Mouse (Mus musculus): ENCODE results near the gene Gcn1l1.
"Not testable (repeated sequence)": the region's sequence is repeated elsewhere in the genome, so short reads cannot be mapped to it uniquely, and the experiment has no call there.

Gene Gcn1l1

GRCm38 (mm10) chr5:115564737-115565393 is at the start of gene Gcn1l1:
Gene Gcn1l1 (plus strand): TSS chr5:115565254.
- DNase-seq: peak; percentile 78

DNA sequence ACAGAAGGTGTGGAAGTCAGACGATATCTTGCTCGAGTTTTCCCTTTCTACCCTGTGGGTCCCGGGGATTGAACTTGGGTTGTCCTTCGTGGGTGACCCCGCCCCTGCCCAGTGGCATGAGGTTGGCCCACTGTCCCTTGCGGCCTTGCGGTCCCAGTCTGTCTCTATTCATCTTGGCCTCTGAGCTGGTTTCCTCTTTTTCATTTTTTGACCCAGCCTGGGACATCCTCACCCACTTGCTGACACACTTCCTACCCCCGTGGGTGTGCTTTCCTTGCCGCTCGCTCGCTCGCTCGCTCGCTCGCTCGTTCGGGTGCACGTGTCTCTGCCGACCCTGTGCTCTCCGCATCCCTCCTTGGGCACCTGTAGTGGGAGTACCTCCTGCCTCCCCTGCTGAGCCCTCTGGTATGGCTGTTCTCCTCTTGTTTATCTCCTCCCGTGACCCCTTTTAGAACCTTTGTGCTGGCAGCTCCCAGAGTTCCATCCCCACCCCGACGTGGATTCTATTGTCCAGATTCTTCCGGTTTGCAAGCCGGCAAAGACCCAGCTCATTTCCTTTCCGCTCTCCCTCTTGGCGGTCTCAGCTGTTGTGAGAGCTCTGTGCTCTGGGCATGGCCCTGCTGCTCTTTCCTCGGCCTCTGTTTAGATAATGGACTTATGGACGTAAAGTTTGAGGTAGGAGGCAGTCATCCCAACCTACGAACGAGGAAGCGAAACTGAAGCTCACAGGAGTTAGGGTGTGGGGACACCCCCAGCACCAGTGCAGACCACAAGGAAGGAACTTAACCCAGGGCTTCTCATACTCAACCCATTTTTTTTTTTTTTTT is 48.8 kb upstream of the Gcn1l1 start:
- DNase-seq: no peak

DNA sequence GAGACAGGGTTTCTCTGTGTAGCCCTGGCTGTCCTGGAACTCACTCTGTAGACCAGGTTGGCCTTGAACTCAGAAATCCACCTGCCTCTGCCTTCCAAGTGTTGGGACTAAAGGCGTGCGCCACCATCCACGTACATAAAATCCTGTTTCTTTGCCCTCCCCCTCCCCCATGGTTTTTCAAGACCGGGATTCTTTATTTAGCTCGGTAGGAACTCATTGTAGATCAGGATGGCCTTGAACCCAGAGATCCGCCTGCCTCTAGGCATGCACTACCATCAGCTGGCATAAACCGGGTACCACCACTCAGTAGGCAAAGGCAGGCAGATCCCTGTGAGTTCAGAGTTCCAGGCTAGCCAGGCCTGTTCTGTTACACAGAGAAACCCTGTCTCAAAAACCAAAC is 48.1 kb upstream of the Gcn1l1 start:
- DNase-seq: no peak

GRCm38 (mm10) chr5:115517501-115517900 is 47.6 kb upstream of the Gcn1l1 start:
- DNase-seq: no peak

DNA sequence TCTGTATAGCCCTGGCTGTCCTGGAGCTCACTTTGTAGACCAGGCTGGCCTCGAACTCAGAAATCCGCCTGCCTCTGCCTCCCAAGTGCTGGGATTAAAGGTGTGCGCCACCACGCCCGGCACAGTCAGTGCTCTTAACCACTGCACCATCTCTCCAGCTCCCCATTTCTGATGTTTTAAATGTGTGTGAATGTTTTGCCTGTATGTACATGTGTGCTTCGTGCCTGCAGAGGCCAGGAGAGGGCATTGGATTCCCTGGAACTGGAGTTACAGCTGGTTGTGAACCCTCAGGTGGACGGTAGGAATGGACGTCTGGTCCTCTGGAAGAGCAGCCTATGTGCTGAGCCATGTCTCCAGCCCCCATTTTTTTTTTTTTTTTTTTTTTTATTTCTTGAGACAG is 46.8 kb upstream of the Gcn1l1 start:
- not testable (repeated sequence) for DNase-seq

GRCm38 (mm10) chr5:115520325-115520869 is 44.7 kb upstream of the Gcn1l1 start:
- no peak for DNase-seq

DNA sequence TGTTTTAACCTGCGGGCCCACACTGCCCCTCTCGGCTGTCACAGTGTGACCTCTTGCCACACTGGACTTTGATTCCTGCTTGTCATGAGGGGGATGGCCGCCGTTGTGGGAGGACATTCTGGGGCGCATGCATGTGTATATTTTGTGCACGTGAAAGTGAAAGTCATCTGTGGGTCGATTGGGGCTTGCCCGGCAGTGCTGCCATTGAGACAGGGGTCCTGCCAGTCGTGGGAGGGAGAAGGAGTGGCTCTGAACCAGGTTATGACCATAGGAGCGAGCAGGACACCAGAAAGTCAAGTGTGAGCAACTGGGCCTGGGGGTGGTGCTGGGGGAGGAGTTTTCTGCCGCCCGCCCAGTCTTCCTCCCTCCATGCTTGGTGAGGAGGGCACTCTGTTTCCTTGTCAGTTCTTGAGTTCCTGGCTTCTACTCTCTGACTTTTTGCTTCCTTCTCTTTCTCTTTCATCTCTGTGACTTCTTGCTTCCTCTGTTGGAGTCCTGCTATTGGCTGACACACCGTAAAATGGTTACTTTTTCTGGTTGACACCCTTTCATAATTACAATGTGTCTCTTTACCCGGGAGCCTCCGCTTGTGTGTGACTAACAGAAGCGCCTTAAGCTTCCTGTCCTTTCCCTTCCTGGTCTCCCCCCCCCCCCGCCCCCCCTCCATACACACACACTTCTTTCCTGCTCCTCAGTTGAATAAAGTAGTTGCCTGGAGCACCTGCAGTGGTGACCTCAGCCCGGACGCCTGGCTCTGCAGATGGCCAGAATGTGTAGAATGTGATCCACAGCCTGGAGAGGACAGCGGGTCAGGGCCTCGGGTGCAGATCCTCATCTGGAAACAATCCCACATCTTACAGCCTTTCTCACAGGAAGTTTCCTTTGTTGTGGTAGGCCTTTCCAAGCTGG is 43.2 kb upstream of the Gcn1l1 start:
- DNase-seq: no peak

- DNase-seq: no peak
These were observed 42.5 kb upstream of the Gcn1l1 start for GRCm38 (mm10) chr5:115522531-115522930.

- no peak for DNase-seq
These were observed 42.0 kb upstream of the Gcn1l1 start for GRCm38 (mm10) chr5:115522981-115523499.

GRCm38 (mm10) chr5:115523971-115524370 is 41.1 kb upstream of the Gcn1l1 start:
- no peak for DNase-seq

- DNase-seq: no peak
These were observed 40.6 kb upstream of the Gcn1l1 start for GRCm38 (mm10) chr5:115524471-115524870.

GRCm38 (mm10) chr5:115525416-115525815 is 39.6 kb upstream of the Gcn1l1 start:
- DNase-seq: no peak

- DNase-seq: no peak
These were observed 39.1 kb upstream of the Gcn1l1 start for GRCm38 (mm10) chr5:115525943-115526342.

- DNase-seq: no peak
These were observed 38.4 kb upstream of the Gcn1l1 start for GRCm38 (mm10) chr5:115526456-115527202.

DNA sequence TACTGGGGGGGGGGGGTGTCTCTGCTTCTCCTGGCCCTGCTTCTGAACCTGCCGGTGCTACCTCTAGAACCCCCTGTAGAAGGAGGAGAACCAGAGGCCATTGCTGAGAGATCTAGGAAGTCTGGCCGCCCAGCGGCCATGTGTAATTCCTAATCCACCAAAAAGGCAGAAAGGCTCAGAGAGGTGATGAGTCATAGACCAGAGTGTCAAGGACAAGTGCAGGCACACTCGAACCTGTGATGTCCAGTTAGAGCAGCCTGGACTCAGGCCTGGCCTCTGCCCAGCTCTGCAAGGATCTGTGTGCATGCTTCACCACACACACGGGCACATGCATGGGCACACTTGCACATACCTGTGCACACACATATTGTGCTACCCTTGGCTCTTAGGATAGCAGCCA is 36.9 kb upstream of the Gcn1l1 start:
- DNase-seq: no peak

- no peak for DNase-seq
These were observed 35.7 kb upstream of the Gcn1l1 start for GRCm38 (mm10) chr5:115529364-115529741.

- no peak for DNase-seq
These were observed 35.2 kb upstream of the Gcn1l1 start for GRCm38 (mm10) chr5:115529742-115530446.

- no peak for DNase-seq
These were observed 34.6 kb upstream of the Gcn1l1 start for GRCm38 (mm10) chr5:115530447-115530809.

GRCm38 (mm10) chr5:115531671-115532270 is 33.3 kb upstream of the Gcn1l1 start:
- peak; percentile 48 for DNase-seq

- DNase-seq: no peak
These were observed 30.7 kb upstream of the Gcn1l1 start for GRCm38 (mm10) chr5:115534290-115534731.

DNA sequence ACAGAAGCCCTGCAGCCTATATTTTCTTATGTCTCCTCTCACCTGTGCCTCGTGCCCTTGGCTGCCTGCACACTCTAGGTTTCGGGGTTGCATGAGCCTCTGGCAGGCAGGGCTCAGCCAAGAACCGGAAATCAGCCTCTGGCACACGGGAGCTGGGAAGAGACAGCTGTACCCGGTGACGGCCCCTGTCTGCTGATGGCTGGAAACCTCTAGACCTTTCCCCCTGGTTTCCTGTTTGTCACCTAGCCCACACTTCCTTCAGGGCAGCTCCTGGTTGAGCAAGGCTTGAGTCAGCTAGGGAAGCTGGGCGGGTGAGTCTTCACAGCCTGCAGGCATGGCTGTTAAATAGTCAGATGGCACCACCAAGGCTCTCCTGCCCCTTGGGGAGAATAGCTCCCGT is 30.2 kb upstream of the Gcn1l1 start:
- DNase-seq: no peak
